Mouse (Mus musculus) intestine, embryonic 16.5 days (tissue): ENCODE results near the gene Olfr316. TPM values are rescaled to one million over a fixed set of nuclear protein-coding genes. Genes with fewer than 3 reads are reported as not detected.

ENCODE experiments used
- ATAC-seq: fragments of 200-750 bp; cut with Nextera tagmentation; 2 replicates; pipeline ENCODE4 v1.8.0; 2017; ENCODE audit warnings: moderate TSS enrichment, moderate library complexity
- H3K27ac ChIP-seq: fragments of 300-500 bp; sonication (generic); 2 replicates; pipeline ENCODE4 v1.5.1; 2014; ENCODE audit warnings: mild to moderate bottlenecking, low read length
- H3K27me3 ChIP-seq: fragments of 300-500 bp; sonication (generic); replicated peaks from 2 replicates; pipeline ENCODE4 v1.6.1; 2014; ENCODE audit warnings: low read length, control low read depth, mixed read lengths; ENCODE audit not compliant: control insufficient read depth, insufficient read depth
- H3K36me3 ChIP-seq: fragments of 300-500 bp; sonication (generic); 2 replicates; pipeline ENCODE4 v1.6.1; 2014; ENCODE audit warnings: low read length, control low read depth; ENCODE audit not compliant: control insufficient read depth, insufficient read depth
- H3K4me1 ChIP-seq: fragments of 300-500 bp; sonication (generic); 2 replicates; pipeline ENCODE4 v1.6.1; 2014; ENCODE audit warnings: low read length, control low read depth, mixed read lengths; ENCODE audit not compliant: control insufficient read depth, insufficient read depth
- H3K4me2 ChIP-seq: fragments of 300-500 bp; sonication (generic); 2 replicates; pipeline ENCODE4 v1.6.1; 2014; ENCODE audit warnings: low read depth, low read length, control low read depth
- H3K4me3 ChIP-seq: fragments of 300-500 bp; sonication (generic); 2 replicates; pipeline ENCODE4 v1.5.1; 2014; ENCODE audit warnings: mild to moderate bottlenecking, low read length
- H3K9ac ChIP-seq: fragments of 300-500 bp; sonication (generic); 2 replicates; pipeline ENCODE4 v1.6.1; 2014; ENCODE audit warnings: low read depth, low read length
- H3K9me3 ChIP-seq: fragments of 300-500 bp; sonication (generic); 2 replicates; pipeline ENCODE4 v1.6.1; 2016; ENCODE audit warnings: low read length, control low read depth; ENCODE audit not compliant: control insufficient read depth
- WGBS: fragments of 180-500 bp; shearing (Covaris S2); extraction: QIAGEN DNeasy Blood & Tissue Kit; methylation state at CpG from one replicate; pipeline ENCODE4 v1.1.7; 2014; 5-methylcytosine and 5-hydroxymethylcytosine counted together
- polyA plus RNA-seq: library from polyadenylated mRNA; unstranded; fragments of >200 nt; fragmentation: Nextera tagmentation; extraction: Ambion mirVana; gene quantifications from 2 replicates; pipeline ENCODE4 v1.2.1, GENCODE M21; 2015

Olfr316 gene
- polyA plus RNA-seq, 1 experiment from 2014 or later: not detected

- ATAC-seq: no peak
- H3K9ac ChIP-seq: no peak within 1 kb of the TSS
- no peak within 1 kb of the TSS for H3K4me2 ChIP-seq
- no peak within 1 kb of the TSS for H3K27ac ChIP-seq
- H3K27me3 ChIP-seq: no peaks in the 10 kb centered on the region
- H3K4me3 ChIP-seq: no peak within 1 kb of the TSS
- WGBS: 71% methylated on average over 6 of the region's 6 CpGs
- H3K36me3 ChIP-seq: no peaks in the 10 kb centered on the region
- no peaks in the 10 kb centered on the region for H3K9me3 ChIP-seq
- no peaks in the 10 kb centered on the region for H3K4me1 ChIP-seq
These were observed 30.1 kb downstream of the Olfr316 start, which contains the start of gene Olfr314 for GRCm38 (mm10) chr11:58782480-58783089. Gene Olfr314 (plus strand): TSS chr11:58782952.

GRCm38 (mm10) chr11:58784182-58784581 lies 31.6 kb downstream of the Olfr316 start:
- ATAC-seq: no peak
- H3K4me2 ChIP-seq: no peak overlapping the region
- H3K4me3 ChIP-seq: no peak overlapping the region
- H3K36me3 ChIP-seq: no peaks in the 10 kb centered on the region
- H3K27me3 ChIP-seq: no peaks in the 10 kb centered on the region
- WGBS: 86% methylated on average over 2 of the region's 2 CpGs
- H3K4me1 ChIP-seq: no peaks in the 10 kb centered on the region
- no peak overlapping the region for H3K9ac ChIP-seq
- no peaks in the 10 kb centered on the region for H3K9me3 ChIP-seq
- no peak overlapping the region for H3K27ac ChIP-seq

DNA sequence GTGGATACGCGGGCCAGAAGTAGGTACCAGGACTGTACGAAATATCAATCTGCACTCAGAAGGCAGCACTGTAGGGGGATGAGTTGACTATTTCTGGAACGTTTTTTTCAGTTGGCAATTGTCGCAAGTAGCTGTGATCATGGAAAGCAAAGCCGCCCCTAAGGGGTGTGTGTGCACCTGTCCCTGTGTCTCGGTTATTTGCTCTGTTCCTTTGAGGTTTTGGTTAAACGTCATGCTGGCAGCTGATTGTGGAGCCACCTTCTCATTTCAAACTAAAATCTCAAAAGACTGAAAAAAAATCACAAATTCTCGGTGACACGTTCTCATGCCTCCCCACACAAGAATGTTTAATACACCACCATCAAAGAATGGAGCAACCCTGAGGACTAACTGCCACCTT lies 35.1 kb downstream of the Olfr316 start:
- Histone ChIP-seq H3K4me3 (no peak overlapping the region), H3K36me3 (no peaks in the 10 kb centered on the region), H3K9me3 (no peaks in the 10 kb centered on the region), H3K4me1 (no peaks in the 10 kb centered on the region), H3K27me3 (no peaks in the 10 kb centered on the region), H3K4me2 (no peak overlapping the region), H3K9ac (no peak overlapping the region), H3K27ac (no peak overlapping the region)
- WGBS: 89% methylated on average over 10 of the region's 10 CpGs
- no peak for ATAC-seq

DNA sequence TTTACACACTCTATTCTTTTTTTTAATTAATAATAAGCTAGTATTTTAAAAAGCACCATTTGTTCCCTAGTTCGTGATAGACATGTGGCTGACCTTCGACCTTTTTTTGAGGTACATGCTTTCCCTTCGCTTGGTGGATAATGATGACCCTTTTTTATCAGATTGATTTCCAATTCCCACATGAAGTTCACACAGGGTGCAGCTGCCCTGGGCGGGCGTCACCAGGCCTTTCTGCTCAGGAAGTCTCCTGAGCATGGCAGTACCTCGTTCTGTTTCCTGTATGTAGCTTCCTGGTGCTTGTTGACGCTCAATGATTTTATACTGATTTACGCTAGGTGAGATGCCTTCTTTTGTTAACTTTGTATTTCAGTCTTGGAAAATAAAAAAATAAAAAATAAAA lies 35.8 kb downstream of the Olfr316 start:
- Histone ChIP-seq H3K4me3 (no peak overlapping the region), H3K27me3 (no peaks in the 10 kb centered on the region), H3K4me1 (no peaks in the 10 kb centered on the region), H3K4me2 (no peak overlapping the region), H3K27ac (no peak overlapping the region), H3K9ac (no peak overlapping the region), H3K9me3 (no peaks in the 10 kb centered on the region), H3K36me3 (no peaks in the 10 kb centered on the region)
- WGBS: 84% methylated on average over 8 of the region's 8 CpGs
- ATAC-seq: no peak

GRCm38 (mm10) chr11:58789532-58789931 lies 37.0 kb downstream of the Olfr316 start:
- WGBS: 29% methylated on average over 3 of the region's 3 CpGs
- no peaks in the 10 kb centered on the region for H3K27me3 ChIP-seq
- no peak overlapping the region for H3K4me2 ChIP-seq
- H3K4me1 ChIP-seq: no peaks in the 10 kb centered on the region
- H3K36me3 ChIP-seq: no peaks in the 10 kb centered on the region
- H3K9ac ChIP-seq: no peak overlapping the region
- H3K27ac ChIP-seq: no peak overlapping the region
- no peak for ATAC-seq
- H3K4me3 ChIP-seq: no peak overlapping the region
- H3K9me3 ChIP-seq: no peaks in the 10 kb centered on the region

- 38% methylated on average over 2 of the region's 2 CpGs for WGBS
- no peaks in the 10 kb centered on the region for H3K36me3 ChIP-seq
- H3K4me1 ChIP-seq: no peaks in the 10 kb centered on the region
- no peak for ATAC-seq
- no peak overlapping the region for H3K4me2 ChIP-seq
- H3K4me3 ChIP-seq: no peak overlapping the region
- H3K9ac ChIP-seq: no peak overlapping the region
- no peaks in the 10 kb centered on the region for H3K9me3 ChIP-seq
- H3K27me3 ChIP-seq: no peaks in the 10 kb centered on the region
- no peak overlapping the region for H3K27ac ChIP-seq
These were observed 37.5 kb downstream of the Olfr316 start for GRCm38 (mm10) chr11:58790053-58790452.

DNA sequence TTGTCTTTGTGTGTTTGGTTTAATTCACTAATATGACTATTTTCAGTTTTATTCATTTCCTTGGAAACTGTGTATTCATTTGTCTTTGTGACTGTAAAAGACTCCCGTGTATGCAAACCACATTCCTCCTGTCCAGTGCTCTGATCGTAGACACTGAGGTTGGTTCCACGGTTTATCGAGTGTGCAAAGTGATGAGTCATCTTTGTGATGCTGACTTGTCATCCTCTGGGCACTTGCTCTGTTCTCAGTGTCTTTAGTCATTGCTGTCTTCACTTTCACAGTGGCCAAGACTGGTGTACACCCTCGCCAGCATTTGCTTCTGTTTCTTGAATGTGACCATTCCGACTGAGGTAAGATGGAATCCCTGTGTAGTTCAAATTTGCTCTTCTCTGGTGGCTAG lies 38.1 kb downstream of the Olfr316 start:
- WGBS: 74% methylated on average over 6 of the region's 6 CpGs

DNA sequence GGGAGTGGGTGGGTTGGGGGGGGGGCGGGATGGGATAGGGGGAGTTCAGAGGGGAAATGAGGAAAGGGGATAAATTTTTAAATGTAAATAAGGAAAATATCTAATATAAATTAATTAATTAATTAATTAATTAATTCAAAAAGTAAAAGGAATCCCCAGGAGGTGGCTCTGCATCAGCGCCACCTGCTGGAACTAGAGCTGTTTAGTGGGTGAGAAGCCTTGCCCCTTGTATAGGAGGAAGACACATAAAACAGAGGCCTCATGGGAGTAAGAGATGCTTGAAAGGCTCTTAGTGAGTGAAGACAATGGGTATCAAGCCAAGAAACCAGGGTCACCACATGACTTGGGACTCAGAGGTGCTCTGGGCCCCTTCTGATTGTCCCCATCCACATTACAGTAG lies 43.3 kb downstream of the Olfr316 start:
- Histone ChIP-seq H3K36me3 (no peaks in the 10 kb centered on the region), H3K4me3 (no peak overlapping the region), H3K27me3 (no peaks in the 10 kb centered on the region), H3K4me2 (no peak overlapping the region), H3K9ac (no peak overlapping the region), H3K27ac (no peak overlapping the region), H3K9me3 (no peaks in the 10 kb centered on the region), H3K4me1 (no peaks in the 10 kb centered on the region)
- 86% methylated on average over 2 of the region's 2 CpGs for WGBS
- no peak for ATAC-seq

More for the DNA sequence above, 38.1 kb downstream of the Olfr316 start:
- H3K27me3 ChIP-seq: no peaks in the 10 kb centered on the region
- no peak overlapping the region for H3K4me2 ChIP-seq
- ATAC-seq: no peak
- H3K4me1 ChIP-seq: no peaks in the 10 kb centered on the region
- H3K36me3 ChIP-seq: no peaks in the 10 kb centered on the region
- H3K9me3 ChIP-seq: no peaks in the 10 kb centered on the region
- no peak overlapping the region for H3K4me3 ChIP-seq
- H3K9ac ChIP-seq: no peak overlapping the region
- H3K27ac ChIP-seq: no peak overlapping the region

DNA sequence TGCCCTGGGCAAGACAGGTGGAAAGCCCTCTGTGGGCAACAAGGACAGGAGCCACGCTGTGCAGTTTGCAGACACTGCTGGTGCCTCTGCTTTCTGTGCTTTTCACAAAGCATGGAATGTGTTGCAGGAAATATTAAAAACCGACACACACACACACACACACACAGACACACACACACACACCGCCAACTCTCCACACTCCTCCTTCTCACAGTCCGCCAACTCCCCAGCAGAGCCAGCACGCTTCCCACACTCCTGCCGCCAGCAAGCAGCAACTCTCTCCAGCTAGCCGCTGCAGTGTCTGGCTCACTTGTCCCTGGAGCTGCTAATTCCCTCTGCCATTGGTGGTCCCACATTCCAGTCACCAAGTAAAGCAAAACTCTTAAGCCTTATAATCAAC lies 44.3 kb downstream of the Olfr316 start:
- 68% methylated on average over 7 of the region's 7 CpGs for WGBS

GRCm38 (mm10) chr11:58799747-58800146 lies 47.2 kb downstream of the Olfr316 start:
- Histone ChIP-seq H3K27me3 (no peaks in the 10 kb centered on the region), H3K9me3 (no peaks in the 10 kb centered on the region), H3K4me2 (no peak overlapping the region), H3K27ac (no peak overlapping the region), H3K9ac (no peak overlapping the region), H3K4me3 (no peak overlapping the region), H3K4me1 (peaks cover 16% of the 10 kb centered on the region; the same call in 1 of the 2 replicates), H3K36me3 (no peaks in the 10 kb centered on the region)
- WGBS: 79% methylated on average over 5 of the region's 5 CpGs
- ATAC-seq: no peak

More for the DNA sequence above, 44.3 kb downstream of the Olfr316 start:
- H3K9ac ChIP-seq: no peak overlapping the region
- no peaks in the 10 kb centered on the region for H3K36me3 ChIP-seq
- H3K4me2 ChIP-seq: no peak overlapping the region
- no peaks in the 10 kb centered on the region for H3K9me3 ChIP-seq
- H3K27me3 ChIP-seq: no peaks in the 10 kb centered on the region
- ATAC-seq: no peak
- H3K27ac ChIP-seq: no peak overlapping the region
- peaks cover under 1% of the 10 kb centered on the region; the same call in 1 of the 2 replicates for H3K4me1 ChIP-seq
- H3K4me3 ChIP-seq: no peak overlapping the region
